Mouse (Mus musculus) layer of hippocampus, adult 18-20 months (tissue): ENCODE data around the gene P4hb. TPM values are rescaled to one million over a fixed set of nuclear protein-coding genes. Genes with fewer than 3 reads are reported as not detected.
"Not testable (repeated sequence)": the region's sequence is repeated elsewhere in the genome, so short reads cannot be mapped to it uniquely, and the experiment has no call there.

Source experiments
- DNase-seq, 2 experiments: peaks; one replicate each; pipeline ENCODE4 v3.0.0; 2022; ENCODE audit warnings: low spot score in 2 of 2
- total RNA-seq, 2 experiments: library from RNA; stranded (reverse); gene quantifications; 2 replicates each; pipeline ENCODE4 v1.2.3; 2021

The P4hb gene
- total RNA-seq, 2 experiments from 2014 or later = 122 to 132 TPM

DNA sequence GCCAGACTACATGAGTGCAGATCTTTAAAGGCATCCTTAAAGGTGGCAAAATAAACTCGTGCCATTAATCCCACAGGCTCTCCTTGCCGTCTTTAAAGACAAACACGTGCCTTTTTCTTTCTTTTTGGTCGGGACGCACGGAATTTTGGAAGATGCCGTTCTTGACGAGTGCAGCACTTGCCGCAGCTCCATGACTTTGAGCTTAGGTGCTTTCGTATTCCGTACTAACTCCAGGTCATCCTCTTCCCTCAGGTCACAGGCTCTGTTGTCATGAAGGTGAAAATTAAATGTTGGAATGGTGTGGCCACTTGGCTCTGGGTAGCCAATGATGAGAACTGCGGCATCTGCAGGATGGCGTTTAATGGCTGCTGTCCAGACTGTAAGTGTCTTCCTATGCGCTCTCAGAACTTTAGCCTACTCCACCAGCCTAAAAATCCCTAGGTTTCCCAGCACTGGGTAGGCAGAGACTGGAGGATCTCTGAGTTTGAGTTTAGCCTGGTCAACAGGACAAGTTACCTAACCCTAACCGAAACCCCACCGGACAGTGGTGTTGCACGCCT is 26.0 kb upstream of the P4hb start:
- no peak for DNase-seq

DNA sequence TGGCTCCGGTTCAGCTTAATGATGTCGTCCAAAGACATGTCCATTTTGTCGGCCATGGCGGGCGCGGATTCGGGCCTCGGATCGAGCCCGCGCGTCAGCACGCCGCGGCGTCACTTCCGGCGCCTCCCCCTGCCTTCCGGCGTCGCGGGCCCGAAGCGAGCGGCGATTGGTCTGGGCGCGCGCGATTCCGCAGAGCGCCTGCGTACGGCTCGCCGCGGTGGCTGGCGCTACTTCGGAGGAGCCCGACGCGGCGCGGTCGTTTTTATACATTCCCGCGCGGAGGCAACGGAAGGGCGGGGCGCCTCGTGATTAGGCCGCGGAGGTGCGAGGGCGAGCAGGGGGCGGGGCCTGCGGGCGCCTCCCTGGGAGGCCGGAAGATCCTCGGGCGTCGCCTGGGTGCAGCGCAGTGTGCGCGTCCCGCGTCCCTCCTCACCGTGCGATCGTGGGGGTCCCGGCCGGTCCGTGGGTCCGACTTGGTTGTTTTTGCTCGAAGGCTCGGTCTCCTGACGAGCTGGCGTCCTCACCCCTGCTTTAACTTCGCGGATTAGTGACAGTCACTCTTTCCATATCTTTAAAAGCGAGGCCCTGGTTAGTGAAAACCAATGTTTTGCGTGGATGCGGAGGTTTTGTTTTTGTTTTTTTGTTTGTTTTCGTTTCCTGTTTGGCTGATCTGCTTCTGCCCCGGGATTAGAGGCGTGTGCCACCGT is 25.4 kb upstream of the P4hb start, which contains the start of the genes Alyref and Anapc11:
Gene Alyref (minus strand): TSS at position 83 of the 707 bp plus-strand sequence.
Gene Anapc11 (plus strand): TSS at position 139 of the 707 bp plus-strand sequence.
- DNase-seq = peak; percentile 91 to 95

DNA sequence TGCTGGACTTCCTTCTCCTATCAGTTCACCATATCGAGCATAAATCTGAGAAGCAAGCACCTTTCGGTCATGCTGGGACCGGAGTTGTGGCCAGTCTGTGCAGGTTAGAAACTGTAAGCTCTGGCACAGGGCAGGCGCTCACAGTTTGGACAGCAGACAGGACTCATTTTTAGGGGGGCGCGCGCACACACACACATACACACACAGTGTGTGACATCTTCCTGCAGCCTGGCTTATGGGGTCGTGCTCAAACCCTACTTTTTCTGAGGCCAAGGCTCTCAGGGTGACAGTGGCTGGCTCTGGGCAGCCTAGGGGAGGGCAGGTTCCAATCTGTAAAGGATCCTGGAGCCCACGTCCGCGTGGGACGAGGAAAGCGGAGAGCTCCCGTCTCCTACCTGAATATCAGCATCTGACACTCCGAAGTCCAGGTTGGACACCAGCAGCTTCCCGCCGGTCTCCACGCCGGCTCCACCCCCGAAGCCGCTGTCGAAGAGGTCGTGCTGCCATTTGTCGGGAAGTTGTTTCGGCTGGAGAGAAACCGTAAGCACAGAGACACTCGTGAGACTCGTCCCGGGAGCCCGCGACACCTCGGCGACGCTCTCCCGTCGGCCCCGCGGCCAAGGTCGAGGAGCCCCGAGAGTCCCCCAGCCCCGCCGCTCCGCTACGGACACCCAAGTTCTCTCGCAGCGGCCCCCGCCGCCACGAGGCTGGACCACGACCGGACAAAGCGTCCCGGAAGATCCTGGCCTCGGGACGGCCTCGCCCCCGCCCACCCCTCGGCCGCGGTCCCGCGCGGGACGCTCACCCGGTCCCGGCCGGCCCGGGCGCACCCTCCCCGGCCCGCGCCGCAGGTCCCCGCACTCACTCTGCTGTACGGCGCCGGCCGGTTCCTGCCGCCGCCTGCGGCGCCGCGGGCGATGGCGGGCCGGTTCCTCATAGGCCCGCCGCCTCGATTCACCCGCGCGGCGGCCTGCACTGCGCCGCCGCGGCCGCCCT is 24.5 kb upstream of the P4hb start:
- DNase-seq = no peak

DNA sequence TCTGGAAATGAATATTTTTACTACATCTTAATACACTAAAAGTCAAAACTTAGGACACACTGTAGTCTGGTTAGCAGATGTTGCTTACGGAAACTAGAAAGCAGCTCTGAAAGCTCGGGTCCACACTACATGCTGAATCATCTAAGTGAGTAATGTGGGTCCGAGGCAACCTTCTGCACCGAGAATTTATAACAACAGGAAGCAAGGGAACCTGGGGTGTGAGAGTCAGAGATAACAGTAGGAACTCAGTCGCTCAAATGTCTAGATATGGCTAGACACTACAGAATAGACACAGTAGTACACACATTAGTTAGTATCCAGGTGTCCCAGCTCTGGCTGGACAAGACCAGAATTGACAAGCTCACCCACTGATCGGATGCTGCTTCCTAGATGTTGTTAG is 15.5 kb upstream of the P4hb start:
- no peak for DNase-seq

DNA sequence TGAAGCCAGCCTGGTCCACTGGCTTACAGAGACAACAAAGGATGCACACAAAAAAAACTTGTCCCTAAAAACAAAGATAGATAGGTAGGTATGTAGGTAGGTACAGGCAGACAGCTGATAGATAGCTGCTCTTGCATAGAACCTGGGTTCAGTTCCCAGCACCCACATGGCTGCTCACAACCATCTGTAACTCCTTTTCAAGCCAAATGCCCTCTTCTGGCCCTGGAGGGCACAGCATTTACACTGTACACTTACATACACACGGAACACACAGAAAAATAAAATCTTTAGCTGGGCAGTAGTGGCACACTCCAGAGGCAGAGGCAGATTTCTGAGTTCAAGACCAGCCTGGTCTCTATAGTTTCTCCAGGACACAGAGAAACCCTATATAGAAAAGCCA is 10.9 kb upstream of the P4hb start:
- DNase-seq = no peak

DNA sequence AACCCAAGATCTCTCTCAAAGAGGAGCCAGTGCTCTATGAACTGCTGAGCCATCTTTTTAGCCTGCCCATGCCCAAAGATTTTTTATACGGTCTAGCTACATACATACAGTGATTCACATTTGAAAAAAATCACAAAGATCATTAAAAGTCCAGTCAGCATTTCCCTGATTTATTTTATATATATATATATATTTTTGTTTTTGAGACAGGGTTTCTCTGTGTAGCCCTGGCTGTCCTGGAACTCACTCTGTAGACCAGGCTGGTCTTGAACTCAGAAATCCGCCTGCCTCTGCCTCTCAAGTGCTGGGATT is 9.9 kb upstream of the P4hb start:
- DNase-seq = not testable (repeated sequence)

DNA sequence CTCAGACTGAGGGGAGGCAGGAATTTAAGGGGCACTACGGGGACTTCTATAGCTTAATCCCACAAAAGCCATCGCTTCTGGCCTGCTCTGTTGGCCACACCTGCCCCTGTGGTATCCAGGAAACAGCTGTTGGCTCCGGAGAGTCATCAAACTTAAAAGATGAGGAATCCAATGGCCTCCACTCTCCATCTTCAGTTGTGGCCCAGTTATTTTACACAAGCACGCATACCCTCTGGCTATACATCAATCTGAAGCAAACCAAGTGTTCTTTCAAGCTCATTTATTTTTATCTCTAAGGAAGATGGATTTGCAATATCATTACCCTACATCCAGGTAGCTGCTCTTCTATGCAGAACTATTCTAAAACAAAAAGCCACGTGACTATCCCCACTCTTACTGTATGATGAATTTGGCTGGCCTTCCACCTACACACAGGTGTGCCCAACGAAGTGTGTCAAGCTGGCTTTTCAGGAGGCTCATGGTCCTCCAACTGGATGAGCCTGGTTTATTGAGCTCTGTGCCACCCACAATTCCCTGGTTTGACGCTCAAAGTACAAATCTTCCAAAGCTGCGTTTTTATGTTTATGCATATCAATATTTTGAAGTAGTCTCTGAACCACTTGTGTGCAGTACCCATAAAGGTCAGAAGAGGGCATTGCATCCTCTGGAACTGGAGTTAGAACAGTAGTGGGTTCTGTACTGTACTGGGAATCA is 9.4 kb upstream of the P4hb start:
- DNase-seq = peak in 1 of 2 experiments; percentile 33

DNA sequence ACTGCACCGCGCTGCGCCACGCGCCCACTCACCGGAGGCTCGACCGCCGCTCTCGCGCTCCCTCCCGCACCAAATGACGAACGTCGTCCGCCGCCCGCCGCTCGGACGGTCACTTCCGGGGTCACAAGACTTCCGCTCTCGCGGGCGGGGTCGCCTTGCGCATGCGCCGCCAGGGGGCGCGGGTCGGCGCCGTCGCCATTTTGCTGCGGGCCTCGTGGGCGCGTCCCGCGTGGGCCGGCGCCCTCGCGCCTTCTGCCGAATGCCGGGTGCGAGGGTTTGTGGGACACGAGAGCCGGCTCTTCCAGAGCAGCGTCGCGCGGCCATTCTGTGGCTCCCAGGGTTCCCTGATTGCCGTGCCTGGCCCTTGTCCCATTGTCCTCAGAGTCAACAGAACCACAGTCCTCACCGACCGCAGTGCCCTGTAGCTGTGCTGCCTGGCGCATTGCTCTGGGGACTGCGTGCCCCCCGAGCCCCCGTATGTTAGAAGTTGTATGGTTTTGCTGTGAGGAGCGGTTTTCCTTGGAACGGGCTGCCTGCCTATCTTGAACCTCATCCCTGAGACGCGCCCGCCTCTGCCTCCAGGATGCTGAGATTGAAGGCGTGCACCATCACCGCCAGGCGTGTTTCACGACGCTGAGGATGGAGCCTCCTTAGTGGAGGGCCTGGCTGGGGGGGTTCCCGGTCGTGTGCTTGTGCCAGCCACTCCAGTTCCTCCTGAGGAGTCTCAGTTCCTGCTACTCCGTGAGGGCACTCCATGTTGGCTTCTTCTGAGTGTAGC is 8.6 kb upstream of the P4hb start, which contains the start of gene Arhgdia:
Gene Arhgdia (minus strand): TSS at position 135 of the 778 bp plus-strand sequence.
- DNase-seq = peak; percentile 85 to 91

DNA sequence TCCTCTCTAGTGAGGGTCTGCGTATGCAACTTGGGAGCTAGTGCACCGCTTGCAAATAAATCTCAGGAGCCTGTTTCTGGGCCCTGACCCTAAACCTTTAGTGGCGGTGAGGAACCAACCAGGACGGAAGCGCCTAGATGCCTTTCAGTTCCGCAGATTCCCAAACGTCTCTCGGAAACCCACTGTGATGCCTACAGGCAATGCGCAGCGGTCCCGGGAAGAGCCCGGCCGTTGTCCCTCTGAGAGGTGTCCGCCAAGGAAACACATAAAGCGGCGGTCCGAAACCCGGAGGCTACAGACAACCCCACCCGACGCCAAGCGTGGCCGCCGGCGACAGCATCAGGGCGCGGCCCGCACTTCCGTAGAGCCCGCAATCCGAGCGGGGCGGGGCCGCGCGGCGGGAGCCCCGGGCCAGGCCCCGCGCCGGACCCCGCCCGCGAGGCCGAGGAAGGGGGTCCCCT is 7.8 kb upstream of the P4hb start:
- peak in 1 of 2 experiments; percentile 39 for DNase-seq

DNA sequence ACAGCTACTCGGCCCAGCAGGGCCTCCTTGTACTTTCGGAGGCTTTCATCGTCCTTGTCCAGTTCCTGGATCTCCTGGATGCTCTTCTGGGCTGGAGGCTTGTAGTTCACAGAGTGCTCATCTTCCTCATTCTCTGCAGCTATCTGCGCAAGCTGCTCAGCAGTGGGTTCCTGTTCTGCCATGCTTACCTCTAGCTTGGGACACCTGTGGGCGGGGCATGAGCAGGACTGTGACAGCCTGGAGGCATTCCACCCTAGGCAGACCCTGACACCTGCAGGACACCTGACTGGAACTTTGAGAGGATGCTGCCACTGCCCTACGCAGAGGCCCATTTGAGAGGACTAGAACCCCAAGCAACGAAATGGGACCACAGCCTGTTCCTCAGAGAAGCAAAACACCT is 7.1 kb upstream of the P4hb start:
- no peak for DNase-seq

DNA sequence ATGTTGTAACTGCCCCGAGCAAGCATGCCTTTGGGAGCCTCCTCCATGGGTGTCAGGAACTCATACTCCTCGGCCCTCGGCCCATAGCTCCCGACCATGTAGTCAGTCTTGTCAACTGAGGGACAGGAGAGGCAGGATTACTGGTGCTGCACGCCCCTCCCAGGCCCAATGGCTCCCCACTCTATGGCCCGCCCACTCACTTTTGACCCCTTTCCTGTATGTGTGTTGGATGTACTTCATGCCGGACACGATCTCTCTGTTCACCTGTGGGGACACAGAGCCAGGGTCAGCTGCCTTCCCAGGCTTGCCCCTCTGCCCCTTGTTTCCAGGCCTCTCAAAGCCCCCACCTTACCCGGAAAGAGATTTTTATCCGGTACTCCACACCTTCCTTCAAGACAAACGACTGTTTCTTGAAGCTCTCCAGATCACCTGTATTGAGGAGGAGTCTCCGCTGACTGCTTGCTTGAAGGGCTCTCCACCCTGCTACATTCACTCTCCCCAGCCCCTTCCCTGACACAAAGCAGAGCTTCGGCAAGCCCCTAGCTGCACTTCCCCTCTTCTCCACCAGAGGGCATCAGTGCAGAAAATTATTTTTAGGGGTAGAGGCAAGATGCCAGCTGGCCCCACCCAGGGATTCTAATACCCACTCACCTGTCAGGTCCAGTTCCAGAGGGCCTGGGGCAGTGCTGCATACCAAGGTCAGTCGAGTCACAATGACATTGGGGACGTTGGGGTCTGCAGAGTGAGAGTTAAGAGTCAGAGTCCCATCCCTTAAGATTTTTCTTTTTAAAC is 6.5 kb upstream of the P4hb start:
- peak in 1 of 2 experiments; percentile 78 for DNase-seq

DNA sequence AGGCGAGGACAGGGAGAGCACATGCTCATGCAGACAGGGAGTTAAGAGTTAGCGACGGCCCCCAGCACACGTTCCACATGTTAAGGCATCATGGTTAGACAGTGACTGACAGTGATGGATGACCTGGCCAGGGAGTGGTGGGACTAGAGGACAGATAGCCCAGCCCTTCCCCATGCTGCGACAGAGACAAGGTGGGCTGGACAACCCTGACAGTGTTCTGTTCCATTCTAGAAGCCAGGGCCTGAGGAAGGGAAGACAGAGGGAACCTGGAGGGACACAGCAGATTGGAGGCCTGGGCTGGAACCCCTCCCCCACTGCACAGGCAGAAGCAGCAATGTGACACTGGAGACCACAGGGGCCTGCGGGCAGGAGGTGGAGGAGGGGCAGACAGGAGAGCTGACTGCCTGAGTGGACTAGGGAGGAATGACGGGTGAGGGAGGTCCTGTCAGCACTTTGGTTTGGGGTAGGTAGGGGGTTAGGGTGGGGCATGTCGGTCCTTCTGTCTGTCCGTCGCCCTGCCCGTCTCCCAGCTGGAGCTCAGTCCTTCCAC is 5.7 kb upstream of the P4hb start:
- DNase-seq = no peak

DNA sequence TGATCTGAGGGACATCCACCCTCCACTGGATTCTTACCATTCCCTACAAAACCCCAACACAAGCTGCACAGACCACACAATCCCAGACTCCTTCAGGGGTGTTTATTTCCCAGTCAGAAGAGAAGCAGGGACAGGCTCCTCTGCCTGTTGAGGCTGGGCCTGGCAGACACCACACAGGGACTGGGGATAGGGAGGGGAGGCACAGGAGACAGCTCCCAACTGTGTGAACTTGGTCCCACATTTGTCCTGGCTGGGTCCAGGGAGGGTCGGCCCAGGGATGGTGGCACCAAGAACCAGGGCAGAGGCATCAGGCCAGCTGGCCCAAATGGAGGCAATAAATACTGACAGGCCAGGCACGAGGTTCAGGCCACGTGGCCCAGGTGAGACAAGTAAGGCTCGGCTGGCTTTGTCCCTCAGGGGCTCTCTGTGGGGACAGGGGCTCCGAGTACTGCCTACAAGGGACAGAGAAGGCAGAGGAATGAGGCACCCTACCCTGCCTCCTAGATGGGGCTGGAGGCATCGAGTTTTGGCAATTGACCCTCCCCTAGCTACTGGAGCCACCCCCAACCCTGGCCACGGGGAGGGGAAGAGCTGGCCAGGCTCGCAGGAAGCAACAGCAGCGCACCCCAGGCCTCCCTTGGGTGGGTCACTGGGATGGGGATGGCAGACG is 5.1 kb upstream of the P4hb start:
- DNase-seq = no peak

DNA sequence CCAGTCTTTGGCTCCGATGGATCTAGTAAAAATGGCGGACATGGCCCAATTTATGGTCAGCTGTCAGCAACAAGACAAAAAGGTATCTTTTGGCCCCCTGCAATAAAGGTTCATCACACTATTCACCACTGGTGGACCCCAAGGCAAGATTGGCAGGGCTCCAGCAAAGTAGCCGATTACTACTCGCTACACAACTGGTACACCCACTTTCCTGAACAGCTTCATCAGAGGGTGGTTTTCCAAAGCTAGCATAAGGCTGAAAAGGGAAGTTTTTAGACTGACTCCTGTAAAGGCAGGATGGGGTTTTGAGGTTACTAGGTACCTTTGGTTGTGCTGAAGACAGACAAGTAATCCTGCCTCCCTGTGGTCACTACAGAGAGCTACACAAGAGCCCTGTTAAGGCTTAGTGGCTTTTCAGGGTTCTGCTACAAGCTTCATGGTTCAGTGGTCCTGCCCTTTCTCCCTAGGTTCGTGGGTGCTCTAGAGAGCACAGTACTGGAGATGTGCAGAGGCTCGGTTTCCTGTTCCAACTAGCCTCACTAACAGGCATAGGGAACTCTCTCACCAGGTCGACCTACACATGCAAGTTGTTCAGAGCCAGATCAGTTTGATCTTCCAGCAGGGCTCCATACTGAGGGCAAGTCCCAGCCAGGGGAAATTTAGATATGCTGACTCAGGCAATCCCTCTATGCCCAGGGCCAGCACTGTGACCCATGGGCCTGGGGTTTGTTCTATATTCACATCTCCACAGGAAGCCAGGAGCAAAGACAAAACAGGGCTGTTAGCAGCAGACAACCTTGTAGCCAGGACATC is 4.4 kb upstream of the P4hb start:
- peak in 1 of 2 experiments; percentile 14 for DNase-seq

DNA sequence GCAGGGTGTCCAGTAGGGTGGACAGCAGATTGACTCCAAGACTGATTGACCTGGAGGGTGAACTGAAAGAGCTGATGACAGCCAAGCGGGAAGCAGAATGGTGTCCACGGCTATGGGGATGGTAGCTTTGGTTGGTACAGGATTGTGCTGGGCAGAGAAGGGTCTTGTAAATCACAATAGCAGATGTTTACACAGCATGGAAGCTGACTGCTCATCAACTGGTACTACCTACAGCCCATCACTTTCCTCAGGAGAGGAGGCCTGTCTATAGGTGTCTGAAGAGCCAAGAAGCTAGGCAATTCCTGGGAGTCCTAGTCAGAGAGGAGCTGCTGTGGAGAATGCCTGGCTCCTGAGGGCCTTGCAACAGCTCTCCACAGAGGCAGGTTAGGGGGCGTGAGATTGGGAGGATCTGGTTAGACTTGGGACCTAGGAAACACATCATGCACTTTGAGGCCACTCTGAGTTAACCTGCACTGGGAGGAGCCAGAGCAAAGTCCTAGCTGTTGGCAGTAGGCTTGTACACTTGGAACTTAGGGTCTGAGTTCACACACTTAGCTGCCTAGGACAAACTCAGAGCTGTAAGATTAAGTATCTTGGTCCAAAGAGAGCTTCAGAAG is 3.4 kb upstream of the P4hb start:
- DNase-seq = no peak

DNA sequence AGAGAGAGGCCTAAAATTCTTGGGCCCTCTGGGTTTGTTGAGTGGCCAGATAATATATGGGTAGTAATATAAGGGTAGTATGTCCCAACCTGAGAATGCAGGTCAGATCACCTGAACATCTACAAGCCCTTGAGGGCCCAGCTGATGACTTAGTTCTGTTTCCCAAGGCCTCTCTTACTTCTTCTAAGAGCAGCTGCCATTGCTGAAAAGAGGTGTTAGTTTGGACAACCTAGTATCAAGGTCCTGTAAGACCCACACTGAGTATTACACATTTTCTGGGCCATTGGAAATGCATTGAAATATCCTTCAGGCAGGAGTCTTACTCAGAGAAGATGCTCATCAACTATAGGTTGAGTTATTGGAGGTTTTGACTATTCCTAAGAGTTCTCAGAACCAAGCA is 2.9 kb upstream of the P4hb start:
- no peak for DNase-seq

DNA sequence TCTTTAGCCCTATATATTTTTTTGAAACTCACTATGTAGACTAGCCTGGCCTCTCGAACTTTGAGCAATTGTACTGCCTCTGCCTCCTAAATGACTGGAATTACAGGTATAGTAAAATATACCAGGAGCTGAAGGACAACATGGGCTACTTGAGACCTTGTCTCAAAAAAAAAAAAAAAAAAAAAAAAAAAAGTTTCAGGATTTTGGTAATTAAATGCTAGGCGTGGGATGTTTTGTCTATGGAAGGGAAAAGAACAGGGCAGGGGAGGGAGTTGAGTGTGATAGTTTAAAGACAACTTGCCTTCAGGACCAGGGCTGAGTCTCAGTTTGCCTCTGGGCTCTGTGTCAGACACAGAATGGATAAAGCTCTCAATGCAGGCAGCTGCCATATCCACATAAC is 2.0 kb upstream of the P4hb start:
- no peak for DNase-seq
